Mouse (Mus musculus) lung, embryonic 15.5 days (tissue): ENCODE data around the gene Tmem62. TPM values are rescaled to one million over a fixed set of nuclear protein-coding genes. Genes with fewer than 3 reads are reported as not detected.
"Not testable (repeated sequence)": the region's sequence is repeated elsewhere in the genome, so short reads cannot be mapped to it uniquely, and the experiment has no call there.

Source experiments
- ATAC-seq: fragments of 200-750 bp; cut with Nextera tagmentation; 2 replicates; pipeline ENCODE4 v1.8.0; 2017; ENCODE audit warnings: moderate number of reproducible peaks, borderline replicate concordance; ENCODE audit not compliant: low FRiP score, low TSS enrichment; ENCODE audit errors: extremely low read depth
- H3K27ac ChIP-seq: fragments of 300-500 bp; sonication (generic); 2 replicates; pipeline ENCODE4 v1.5.1; 2015; ENCODE audit warnings: moderate library complexity, mild to moderate bottlenecking, inconsistent platforms
- H3K27me3 ChIP-seq: fragments of 300-500 bp; sonication (generic); 2 replicates; pipeline ENCODE4 v1.6.1; 2015; ENCODE audit warnings: inconsistent platforms
- H3K36me3 ChIP-seq: fragments of 300-500 bp; sonication (generic); 2 replicates; pipeline ENCODE4 v1.6.1; 2015; ENCODE audit warnings: inconsistent platforms
- H3K4me1 ChIP-seq: fragments of 300-500 bp; sonication (generic); 2 replicates; pipeline ENCODE4 v1.6.1; 2015; ENCODE audit warnings: inconsistent platforms
- H3K4me2 ChIP-seq: fragments of 300-500 bp; sonication (generic); 2 replicates; pipeline ENCODE4 v1.6.1; 2015; ENCODE audit warnings: inconsistent platforms, mild to moderate bottlenecking, moderate library complexity
- H3K4me3 ChIP-seq: fragments of 300-500 bp; sonication (generic); 2 replicates; pipeline ENCODE4 v1.5.1; 2015; ENCODE audit warnings: mild to moderate bottlenecking, inconsistent platforms
- H3K9ac ChIP-seq: fragments of 300-500 bp; sonication (generic); 2 replicates; pipeline ENCODE4 v1.6.1; 2015; ENCODE audit warnings: inconsistent platforms
- H3K9me3 ChIP-seq: fragments of 300-500 bp; sonication (generic); 2 replicates; pipeline ENCODE4 v1.6.1; 2016; ENCODE audit warnings: inconsistent platforms
- WGBS: fragments of 180-500 bp; shearing (Covaris S2); methylation state at CpG from one replicate; pipeline ENCODE4 v1.1.7; 2015; 5-methylcytosine and 5-hydroxymethylcytosine counted together
- polyA plus RNA-seq: library from polyadenylated mRNA; unstranded; fragments of >200 nt; fragmentation: Nextera tagmentation; extraction: Ambion mirVana; gene quantifications from 2 replicates; pipeline ENCODE4 v1.2.1, GENCODE M21; 2015

Tmem62 gene
- polyA plus RNA-seq, 1 experiment from 2014 or later = 5.3 TPM

GRCm38 (mm10) chr2:120971766-120972165 lies 5.1 kb upstream of the Tmem62 start:
- H3K36me3 ChIP-seq = no peaks in the 10 kb centered on the region
- no peak overlapping the region for H3K27ac ChIP-seq
- H3K4me2 ChIP-seq = no peak overlapping the region
- no peak overlapping the region for H3K4me3 ChIP-seq
- H3K9ac ChIP-seq = no peak overlapping the region
- H3K4me1 ChIP-seq = peaks cover 10% of the 10 kb centered on the region; the same call in 1 of the 2 replicates
- no peak for ATAC-seq
- WGBS = 77% methylated on average over 4 of the region's 4 CpGs
- 0 out of 2 replicates have a peak, but pooled peaks cover 5% of the 10 kb centered on the region for H3K27me3 ChIP-seq
- no peaks in the 10 kb centered on the region for H3K9me3 ChIP-seq

DNA sequence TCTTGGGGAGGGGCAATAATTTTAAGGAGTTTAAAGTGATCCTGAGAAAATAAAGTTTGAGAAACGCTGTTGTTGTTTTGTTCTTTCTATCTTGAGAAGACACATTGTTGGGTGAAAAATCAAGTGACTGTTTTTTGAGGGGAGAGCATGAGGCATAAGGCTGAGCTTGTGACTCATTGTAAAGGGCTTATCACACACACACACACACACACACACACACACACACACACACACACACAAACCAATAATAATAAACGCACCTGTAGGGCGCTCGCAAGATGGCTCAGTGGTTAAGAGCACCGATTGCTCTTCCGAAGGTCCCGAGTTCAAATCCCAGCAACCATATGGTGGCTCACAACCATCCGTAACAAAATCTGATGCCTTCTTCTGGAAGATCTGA lies 4.6 kb upstream of the Tmem62 start:
- H3K27ac ChIP-seq, H3K9ac ChIP-seq, H3K36me3 ChIP-seq, H3K4me2 ChIP-seq, H3K9me3 ChIP-seq, ATAC-seq, H3K4me3 ChIP-seq, H3K27me3 ChIP-seq: not testable (repeated sequence)
- peaks cover 10% of the 10 kb centered on the region; the same call in 1 of the 2 replicates for H3K4me1 ChIP-seq
- 94% methylated on average over 8 of the region's 8 CpGs for WGBS

GRCm38 (mm10) chr2:120972964-120973363 lies 3.9 kb upstream of the Tmem62 start:
- H3K4me2 ChIP-seq = peak overlapping the region; percentile 10; the same call in 1 of the 2 replicates
- H3K4me1 ChIP-seq = peaks cover 10% of the 10 kb centered on the region; the same call in 1 of the 2 replicates
- H3K9ac ChIP-seq = no peak overlapping the region
- H3K27me3 ChIP-seq = 0 out of 2 replicates have a peak, but pooled peaks cover 5% of the 10 kb centered on the region
- H3K9me3 ChIP-seq = no peaks in the 10 kb centered on the region
- no peak overlapping the region for H3K27ac ChIP-seq
- no peak for ATAC-seq
- 16% methylated on average over 5 of the region's 5 CpGs for WGBS
- no peak overlapping the region for H3K4me3 ChIP-seq
- H3K36me3 ChIP-seq = no peaks in the 10 kb centered on the region

DNA sequence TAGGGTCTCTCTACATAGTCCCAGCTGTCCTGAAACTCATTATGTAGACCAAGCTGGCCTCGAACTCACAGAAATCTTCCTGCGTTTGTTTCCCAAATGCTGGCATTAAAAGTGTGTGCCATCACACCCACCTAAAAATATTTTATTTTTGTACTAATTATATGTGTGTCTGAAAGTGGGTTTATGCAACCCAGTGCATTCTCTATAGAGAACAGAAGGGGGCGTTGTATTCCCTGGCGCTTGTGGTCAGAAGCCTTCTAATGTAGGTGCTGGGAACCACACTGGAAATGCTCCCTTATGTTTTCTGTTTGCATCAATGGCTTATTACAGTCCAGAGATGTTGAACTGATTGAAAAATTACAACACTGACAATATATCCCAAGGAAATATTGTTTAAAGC lies 509 bp upstream of the Tmem62 start:
- no peak overlapping the region for H3K9ac ChIP-seq
- H3K9me3 ChIP-seq = no peaks in the 10 kb centered on the region
- no peak overlapping the region for H3K4me3 ChIP-seq
- no peak for ATAC-seq
- 0 out of 2 replicates have a peak, but pooled peaks cover 5% of the 10 kb centered on the region for H3K27me3 ChIP-seq
- H3K36me3 ChIP-seq = no peaks in the 10 kb centered on the region
- no peaks in the 10 kb centered on the region for H3K4me1 ChIP-seq
- peak overlapping the region; percentile 96; the same call in 1 of the 2 replicates for H3K4me2 ChIP-seq
- 51% methylated on average over 4 of the region's 4 CpGs for WGBS
- H3K27ac ChIP-seq = no peak overlapping the region

DNA sequence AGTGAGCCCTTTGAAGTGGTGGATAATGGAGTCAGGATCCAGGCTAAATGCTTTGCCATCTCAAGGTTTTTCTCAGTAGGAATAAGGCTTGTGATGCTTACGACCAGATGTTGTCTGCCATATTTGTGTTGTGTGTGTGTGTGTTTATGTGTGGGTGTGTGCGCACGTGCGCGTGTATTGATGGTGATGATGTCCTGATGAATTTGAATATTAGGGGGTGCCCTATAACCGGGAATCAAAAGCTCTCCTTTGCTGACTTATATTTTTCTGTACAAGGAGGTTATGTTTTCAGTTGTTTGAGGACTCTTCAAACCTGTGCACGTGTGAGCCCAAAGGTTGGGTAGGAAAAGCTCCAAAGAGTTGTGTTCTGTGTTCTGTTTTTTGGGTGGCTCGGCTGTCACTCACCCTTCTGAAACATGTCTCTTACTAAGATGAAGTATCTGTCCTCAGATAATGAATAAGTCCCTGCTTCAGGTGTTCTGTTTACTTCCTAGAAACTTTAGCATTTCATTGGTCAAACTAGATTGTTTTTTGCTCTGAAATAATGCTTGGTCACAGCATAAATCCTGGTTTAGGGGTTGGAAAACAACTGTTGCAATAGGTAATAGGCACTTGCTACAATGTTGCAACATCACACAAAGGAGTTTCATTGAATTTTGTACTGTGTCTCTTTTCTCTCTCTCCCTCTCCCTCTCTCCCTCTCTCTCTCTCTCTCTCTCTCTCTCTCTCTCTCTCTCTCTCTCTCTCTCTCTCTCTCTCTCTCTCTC lies 1.3 kb downstream of the Tmem62 start:
- H3K4me1 ChIP-seq = no peaks in the 10 kb centered on the region
- H3K4me2 ChIP-seq = peak overlapping the region; percentile 96
- H3K9me3 ChIP-seq = no peaks in the 10 kb centered on the region
- 0 out of 2 replicates have a peak, but pooled peaks cover 2% of the 10 kb centered on the region for H3K27me3 ChIP-seq
- H3K36me3 ChIP-seq = no peaks in the 10 kb centered on the region
- no peak overlapping the region for H3K27ac ChIP-seq
- 75% methylated on average over 8 of the region's 8 CpGs for WGBS
- peak overlapping the region; percentile 77 for H3K4me3 ChIP-seq
- ATAC-seq = no peak
- H3K9ac ChIP-seq = peak overlapping the region; percentile 79; the same call in 1 of the 2 replicates

DNA sequence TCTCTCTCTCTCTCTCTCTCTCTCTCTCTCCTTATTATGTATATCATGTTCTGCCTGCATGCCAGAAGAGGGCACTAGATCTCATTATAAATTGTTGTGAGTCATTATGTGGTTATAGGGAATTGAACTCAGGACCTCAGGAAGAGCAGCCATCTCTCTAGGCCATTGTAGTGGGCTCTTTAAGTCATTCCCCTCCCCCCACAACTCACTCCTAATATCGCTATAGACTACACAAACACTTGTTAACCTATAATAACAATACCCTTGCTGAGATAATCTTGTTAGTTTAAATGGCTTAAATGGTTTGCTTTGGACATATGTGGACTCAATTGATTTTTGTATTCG lies 1.8 kb downstream of the Tmem62 start:
- Histone ChIP-seq H3K9me3 (no peaks in the 10 kb centered on the region), H3K9ac (no peak overlapping the region), H3K27ac (no peak overlapping the region), H3K4me2 (no peak overlapping the region), H3K4me1 (no peaks in the 10 kb centered on the region), H3K27me3 (no peaks in the 10 kb centered on the region), H3K36me3 (no peaks in the 10 kb centered on the region), H3K4me3 (no peak overlapping the region)
- no peak for ATAC-seq
- WGBS = 39% methylated on average over 2 of the region's 2 CpGs

GRCm38 (mm10) chr2:120979819-120980218 lies 3.0 kb downstream of the Tmem62 start:
- H3K9ac ChIP-seq = no peak overlapping the region
- WGBS = 91% methylated on average over 1 of the region's 1 CpGs
- H3K4me1 ChIP-seq = no peaks in the 10 kb centered on the region
- no peaks in the 10 kb centered on the region for H3K36me3 ChIP-seq
- no peak overlapping the region for H3K4me3 ChIP-seq
- H3K9me3 ChIP-seq = no peaks in the 10 kb centered on the region
- H3K4me2 ChIP-seq = no peak overlapping the region
- no peak for ATAC-seq
- no peak overlapping the region for H3K27ac ChIP-seq
- no peaks in the 10 kb centered on the region for H3K27me3 ChIP-seq

DNA sequence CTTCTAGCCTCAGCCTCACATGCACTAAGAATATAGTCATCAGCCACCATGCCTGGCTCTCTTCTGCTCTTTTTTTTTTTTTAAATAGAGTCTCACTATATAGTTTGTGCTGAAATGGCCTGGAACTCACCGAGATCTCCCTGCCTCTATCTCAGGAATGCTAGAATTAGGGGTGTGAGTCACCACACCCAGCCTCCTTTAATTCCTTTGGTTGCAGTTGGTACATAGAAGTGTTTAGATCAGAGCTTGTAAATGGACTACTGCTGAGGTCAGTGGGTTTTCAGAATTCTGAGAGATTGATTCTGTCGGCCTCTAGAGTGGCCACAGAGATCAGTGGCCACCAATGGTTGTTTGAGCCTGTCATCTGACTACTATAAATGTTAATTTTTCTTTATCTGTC lies 4.0 kb downstream of the Tmem62 start:
- 49% methylated on average over 2 of the region's 2 CpGs for WGBS
- no peak for ATAC-seq
- Histone ChIP-seq H3K9me3 (no peaks in the 10 kb centered on the region), H3K27ac (no peak overlapping the region), H3K4me1 (no peaks in the 10 kb centered on the region), H3K4me3 (no peak overlapping the region), H3K4me2 (no peak overlapping the region), H3K9ac (no peak overlapping the region), H3K36me3 (no peaks in the 10 kb centered on the region), H3K27me3 (no peaks in the 10 kb centered on the region)

GRCm38 (mm10) chr2:120983611-120984010 lies 6.8 kb downstream of the Tmem62 start:
- Histone ChIP-seq H3K4me2 (no peak overlapping the region), H3K9ac (no peak overlapping the region), H3K27me3 (no peaks in the 10 kb centered on the region), H3K36me3 (no peaks in the 10 kb centered on the region), H3K4me1 (no peaks in the 10 kb centered on the region), H3K4me3 (no peak overlapping the region), H3K9me3 (no peaks in the 10 kb centered on the region), H3K27ac (no peak overlapping the region)
- ATAC-seq = no peak
- WGBS = 31% methylated on average over 2 of the region's 2 CpGs

DNA sequence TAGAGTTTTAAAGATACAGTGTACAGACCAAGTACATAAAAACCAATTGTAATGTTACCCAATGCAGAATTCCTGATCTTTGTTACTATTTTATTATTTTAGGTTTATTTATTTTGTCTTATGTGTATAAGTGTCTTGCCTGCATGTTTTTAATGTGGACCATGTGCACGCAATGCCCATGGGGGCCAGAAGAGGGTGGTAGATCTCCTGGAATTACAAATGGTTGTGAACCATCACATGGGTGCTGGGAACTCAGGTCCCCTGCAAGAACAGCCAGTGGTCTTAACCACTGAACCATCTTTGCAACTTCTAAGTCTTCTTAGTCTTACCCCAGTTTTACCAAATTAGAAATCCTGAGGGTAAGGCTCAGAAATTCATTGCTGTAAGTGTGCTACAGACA lies 8.4 kb downstream of the Tmem62 start:
- Histone ChIP-seq H3K4me2 (no peak overlapping the region), H3K4me1 (no peaks in the 10 kb centered on the region), H3K36me3 (no peaks in the 10 kb centered on the region), H3K27me3 (no peaks in the 10 kb centered on the region), H3K27ac (no peak overlapping the region), H3K9ac (no peak overlapping the region), H3K4me3 (no peak overlapping the region), H3K9me3 (no peaks in the 10 kb centered on the region)
- 98% methylated on average over 1 of the region's 1 CpGs for WGBS
- no peak for ATAC-seq

- Histone ChIP-seq H3K36me3 (no peaks in the 10 kb centered on the region), H3K4me2 (no peak overlapping the region), H3K27ac (no peak overlapping the region), H3K9me3 (no peaks in the 10 kb centered on the region), H3K4me1 (no peaks in the 10 kb centered on the region), H3K4me3 (no peak overlapping the region), H3K27me3 (no peaks in the 10 kb centered on the region), H3K9ac (no peak overlapping the region)
- ATAC-seq = no peak
- 62% methylated on average over 4 of the region's 4 CpGs for WGBS
These were observed 14.4 kb downstream of the Tmem62 start for GRCm38 (mm10) chr2:120991196-120991595.

GRCm38 (mm10) chr2:120996607-120997006 lies 19.8 kb downstream of the Tmem62 start:
- not testable (repeated sequence) for H3K9ac ChIP-seq, ATAC-seq, H3K4me2 ChIP-seq, H3K9me3 ChIP-seq, H3K4me1 ChIP-seq, H3K4me3 ChIP-seq, H3K27me3 ChIP-seq, H3K36me3 ChIP-seq, H3K27ac ChIP-seq
- WGBS = 77% methylated on average over 1 of the region's 1 CpGs
